Mouse (Mus musculus) left cerebral cortex, adult 2 months (tissue): Measurements from ENCODE around the gene Dot1l. TPM values are rescaled to one million over a fixed set of nuclear protein-coding genes. Genes with fewer than 3 reads are reported as not detected.

Experiments
- DNase-seq, 2 experiments: peaks; one replicate each; pipeline ENCODE4 v3.0.0; 2021 to 2022; ENCODE audit warnings: low spot score in 2 of 2, mixed read lengths in 1 of 2; ENCODE audit errors: extremely low spot score in 1 of 2
- H3K27ac ChIP-seq: fragments of 200-600 bp; 2 replicates; pipeline ENCODE4 v1.8.1; 2022
- H3K4me3 ChIP-seq: fragments of 200-600 bp; 2 replicates; pipeline ENCODE4 v1.8.1; 2022
- CTCF ChIP-seq: fragments of 200-600 bp; IDR thresholded peaks from 2 replicates; pipeline ENCODE4 v1.8.1; 2022; ENCODE audit warnings: antibody characterized with exemption, mild to moderate bottlenecking, moderate library complexity
- intact Hi-C: fragments of 180-260 bp; cut with DNase I; formaldehyde crosslinking; loops from one replicate; pipeline ENCODE4 v1.15.1; 2025
- total RNA-seq, 2 experiments: library from RNA; stranded (reverse); gene quantifications; 2 replicates each; pipeline ENCODE4 v1.2.3; 2021

The Dot1l gene
- total RNA-seq, 2 experiments from 2014 or later, result 64.6 to 75.3 TPM

GRCm38 (mm10) chr10:80744262-80744661 is 10.7 kb upstream of the Dot1l start:
- TF ChIP-seq CTCF, result no peak
- DNase-seq, result no peak
- intact Hi-C loops, result no loop called here
- Histone ChIP-seq H3K27ac (no peak overlapping the region), H3K4me3 (no peak overlapping the region)

DNA sequence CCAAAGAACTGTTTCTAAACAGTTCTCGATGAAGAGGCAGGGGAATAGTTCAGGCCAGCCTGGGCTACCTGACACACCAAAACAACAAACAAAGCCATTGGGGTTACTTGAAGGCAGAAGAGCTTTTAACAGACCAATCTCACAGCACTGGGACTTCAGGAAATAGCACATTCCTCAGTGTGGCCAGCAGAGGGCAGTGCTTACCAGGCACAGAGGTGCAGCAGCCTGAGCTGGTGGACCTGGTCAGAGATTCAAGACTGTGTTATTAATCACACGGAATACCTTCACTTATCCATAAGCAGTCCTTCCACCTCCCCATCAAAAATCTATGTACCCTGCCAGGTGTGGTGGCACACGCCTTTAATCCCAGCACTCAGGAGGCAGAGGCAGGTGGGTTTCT is 7.6 kb upstream of the Dot1l start:
- TF ChIP-seq CTCF, result peak; percentile 98
- no peak overlapping the region for H3K4me3 ChIP-seq
- peak; percentile 75 to 83 for DNase-seq
- no peak overlapping the region for H3K27ac ChIP-seq
- intact Hi-C loops, result loop anchor here (2.0 to 5.0 kb wide), 4 partner anchors 60 to 245 kb away; partner anchors contain the start of gene Amh

DNA sequence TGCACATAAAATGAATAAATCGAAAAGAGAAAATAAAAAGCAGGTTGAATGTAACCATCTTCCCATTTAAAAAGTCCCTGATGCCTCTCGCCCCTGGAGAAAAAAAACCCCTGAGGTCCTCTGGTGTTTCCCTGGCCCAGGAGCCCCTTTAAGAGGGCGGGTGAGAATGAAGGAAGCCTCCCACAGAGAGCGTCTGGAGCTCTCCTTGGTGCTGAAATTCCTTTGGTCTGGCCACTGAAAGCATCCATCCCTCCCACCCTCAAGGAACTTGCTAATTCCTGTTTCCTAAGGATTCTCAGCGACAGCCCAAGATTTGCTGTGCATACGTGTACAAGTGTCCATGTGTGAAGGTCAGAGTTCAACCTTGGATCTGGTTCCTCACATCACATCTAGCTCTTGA is 6.4 kb upstream of the Dot1l start:
- no peak for DNase-seq
- Histone ChIP-seq H3K4me3 (no peak overlapping the region), H3K27ac (no peak overlapping the region)
- intact Hi-C loops, result loop anchor here (5.0 kb wide), 3 partner anchors 59 to 244 kb away; partner anchors contain the start of gene Amh
- no peak for TF ChIP-seq CTCF

DNA sequence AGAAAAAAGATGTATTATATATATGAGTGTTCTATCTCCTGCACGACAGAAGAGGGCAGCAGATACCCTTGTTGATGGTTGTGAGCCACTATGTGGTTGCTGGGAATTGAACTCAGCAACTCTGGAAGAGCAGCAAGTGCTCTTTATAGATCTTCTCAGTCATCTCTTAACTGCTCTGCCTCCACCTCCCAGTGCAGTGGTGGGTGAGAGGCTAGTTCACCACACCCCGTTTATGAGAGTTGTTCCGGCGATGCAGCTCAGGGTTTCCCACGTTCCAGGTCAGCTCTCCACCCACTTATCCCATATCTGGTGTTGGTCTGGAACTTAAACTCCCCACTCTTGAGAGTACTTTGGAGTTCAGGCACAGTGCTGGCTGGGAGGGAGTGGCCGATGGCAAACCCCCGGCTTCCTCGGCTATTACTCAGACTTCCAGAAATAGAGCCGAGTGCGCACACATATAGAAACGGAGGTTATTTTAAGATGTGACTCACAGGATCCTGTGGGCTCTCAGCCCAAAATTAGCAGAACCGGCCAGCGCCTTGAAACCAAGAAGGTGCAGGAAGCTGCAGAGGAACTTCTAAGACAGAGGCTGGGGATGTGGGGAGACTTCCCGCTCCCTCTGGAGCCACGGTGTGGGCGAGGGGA is 3.7 kb upstream of the Dot1l start:
- intact Hi-C loops, result loop anchor here (1.0 kb wide), 1 partner anchor 23 kb away; no protein-coding TSS in a partner anchor
- TF ChIP-seq CTCF, result peak; percentile 62
- no peak overlapping the region; the same call in 1 of the 2 replicates for H3K4me3 ChIP-seq
- peak overlapping the region; percentile 75 for H3K27ac ChIP-seq
- peak; percentile 59 to 67 for DNase-seq

GRCm38 (mm10) chr10:80752079-80752625 is 2.9 kb upstream of the Dot1l start:
- no peak for TF ChIP-seq CTCF
- intact Hi-C loops, result no loop called here
- H3K4me3 ChIP-seq, result peak overlapping the region; percentile 16; the same call in 1 of the 2 replicates
- peak overlapping the region; percentile 75 for H3K27ac ChIP-seq
- no peak for DNase-seq

GRCm38 (mm10) chr10:80755291-80756015 is 447 bp downstream of the Dot1l start:
- intact Hi-C loops, result loop anchor here (2.0 kb wide), 1 partner anchor 43 kb away; the partner anchor contains the start of genes Plekhj1 and Sf3a2
- no peak for TF ChIP-seq CTCF
- Histone ChIP-seq H3K27ac (peak overlapping the region; percentile 90), H3K4me3 (peak overlapping the region; percentile 71)
- DNase-seq, result no peak

DNA sequence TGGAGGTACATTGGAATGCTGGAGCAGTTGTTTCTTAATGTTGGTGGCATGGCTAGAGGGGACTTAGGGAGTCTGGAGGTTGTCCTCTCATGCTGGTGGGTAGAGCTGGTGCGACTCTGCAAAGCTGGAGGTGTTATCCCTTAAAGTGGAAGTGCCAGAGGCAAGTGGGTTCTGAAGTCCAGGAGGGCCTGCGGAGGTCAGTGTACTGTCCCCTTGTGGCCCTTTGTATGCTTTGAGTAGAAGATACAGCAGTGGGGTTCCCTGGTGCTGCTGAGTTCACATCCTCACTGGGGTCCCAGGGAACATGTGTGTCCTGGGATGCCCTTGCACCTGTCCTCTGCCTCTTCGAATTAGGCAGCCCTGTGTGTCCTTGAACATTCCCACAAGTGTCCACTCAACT is 1.1 kb downstream of the Dot1l start:
- Histone ChIP-seq H3K4me3 (peak overlapping the region; percentile 71), H3K27ac (peak overlapping the region; percentile 90)
- no peak; the same call in 1 of the 2 replicates for TF ChIP-seq CTCF
- intact Hi-C loops, result no loop called here
- no peak for DNase-seq

DNA sequence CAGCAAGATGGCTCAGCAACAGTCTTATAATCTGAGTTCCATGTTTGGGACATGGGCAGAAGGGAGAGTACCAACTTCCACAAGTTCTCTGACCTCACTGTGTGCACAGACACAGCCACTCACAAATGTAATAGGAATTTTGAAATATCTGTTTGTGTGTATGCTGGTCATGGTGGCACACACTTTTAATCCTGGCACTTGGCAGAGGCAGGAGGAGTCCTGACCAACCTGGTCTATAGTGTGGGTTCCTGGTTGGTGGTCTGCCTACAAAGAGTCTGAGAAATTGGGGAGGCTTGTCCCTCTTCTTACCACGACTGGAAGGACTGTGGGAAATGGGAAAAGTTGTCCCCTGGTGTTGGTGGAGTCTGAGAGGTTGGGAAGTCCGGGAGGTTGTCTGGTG is 1.5 kb downstream of the Dot1l start:
- Histone ChIP-seq H3K4me3 (peak overlapping the region; percentile 71), H3K27ac (peak overlapping the region; percentile 90)
- DNase-seq, result no peak
- intact Hi-C loops, result no loop called here
- TF ChIP-seq CTCF, result no peak

- no peak for TF ChIP-seq CTCF
- Histone ChIP-seq H3K4me3 (peak overlapping the region; percentile 71), H3K27ac (peak overlapping the region; percentile 90)
- DNase-seq, result peak in 1 of 2 experiments; percentile 51
- intact Hi-C loops, result no loop called here
Observed at GRCm38 (mm10) chr10:80756967-80757366, 2.0 kb downstream of the Dot1l start.

- intact Hi-C loops, result no loop called here
- Histone ChIP-seq H3K27ac (peak overlapping the region; percentile 90), H3K4me3 (no peak overlapping the region)
- DNase-seq, result peak; percentile 58 to 72
- TF ChIP-seq CTCF, result peak; percentile 57
Observed at GRCm38 (mm10) chr10:80757717-80758116, 2.7 kb downstream of the Dot1l start.

DNA sequence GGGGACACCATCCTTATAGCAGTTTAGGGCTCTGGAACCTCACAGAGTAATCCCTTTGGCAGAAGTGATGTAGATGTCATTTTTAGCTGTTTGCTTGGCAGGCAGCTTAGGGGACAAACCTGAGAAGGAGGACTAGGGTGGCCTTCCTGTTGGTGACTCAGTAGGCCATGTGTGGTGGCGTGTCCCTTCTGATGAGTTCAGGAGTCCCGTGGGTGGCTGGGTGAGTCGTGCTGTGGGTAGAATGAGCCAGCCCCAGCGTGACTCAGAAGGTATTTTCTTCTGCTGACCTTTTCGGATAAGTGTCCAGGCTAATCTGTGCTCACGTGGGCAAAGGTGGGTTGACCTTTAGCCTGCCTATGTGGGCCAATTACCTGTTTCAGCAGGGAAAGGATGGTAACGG is 3.6 kb downstream of the Dot1l start:
- DNase-seq, result peak in 1 of 2 experiments; percentile 42
- intact Hi-C loops, result no loop called here
- TF ChIP-seq CTCF, result no peak
- Histone ChIP-seq H3K27ac (no peak overlapping the region; the same call in 1 of the 2 replicates), H3K4me3 (no peak overlapping the region)
